Mouse (Mus musculus) bone marrow macrophage, adult 2 months (primary cell): ENCODE data around the gene Tsc22d3.

Experiments
- CTCF ChIP-seq: IDR thresholded peaks from 2 replicates; pipeline ENCODE4 v1.5.1; 2012; ENCODE audit warnings: low read depth, mild to moderate bottlenecking, low read length, moderate library complexity
- POLR2A ChIP-seq: IDR thresholded peaks from 2 replicates; pipeline ENCODE4 v1.6.1; 2012; ENCODE audit warnings: mild to moderate bottlenecking, low read depth, low read length, borderline replicate concordance

GRCm38 (mm10) chrX:140506436-140507180, 93.9 kb downstream of the Tsc22d3 start:
- TF ChIP-seq POLR2A (no peak), CTCF (no peak)
